Mouse (Mus musculus) liver, embryonic 14.5 days (tissue): ENCODE results near the gene Ralgps2. TPM values are rescaled to one million over a fixed set of nuclear protein-coding genes. Genes with fewer than 3 reads are reported as not detected.
A peak's percentile ranks its signal among the peaks of the same experiment; 100 is the strongest.

Experiments used
- ATAC-seq: fragments of 200-750 bp; cut with Nextera tagmentation; 2 replicates; pipeline ENCODE4 v1.8.0; 2017; ENCODE audit warnings: moderate number of reproducible peaks, mild to moderate bottlenecking, moderate library complexity; ENCODE audit not compliant: insufficient read depth
- DNase-seq, 3 experiments: peaks; one replicate each; pipeline ENCODE4 v3.0.0-alpha.2; 2012 to 2013; ENCODE audit warnings: low read depth in 3 of 3, low spot score in 3 of 3
- H3K27ac ChIP-seq: fragments of 300-500 bp; sonication (generic); 2 replicates; pipeline ENCODE4 v1.5.1; 2014; ENCODE audit warnings: moderate library complexity, mild to moderate bottlenecking, control low read depth, inconsistent platforms
- H3K27me3 ChIP-seq: fragments of 300-500 bp; sonication (generic); 2 replicates; pipeline ENCODE4 v1.6.1; 2014; ENCODE audit warnings: mild to moderate bottlenecking, low read length, moderate library complexity; ENCODE audit not compliant: control insufficient read depth, insufficient read depth
- H3K36me3 ChIP-seq: fragments of 300-500 bp; sonication (generic); replicated peaks from 2 replicates; pipeline ENCODE4 v1.6.1; 2014; ENCODE audit warnings: low read depth; ENCODE audit not compliant: control insufficient read depth, insufficient read depth
- H3K4me1 ChIP-seq, 2 experiments: fragments of 200-500 bp in 1 of 2; fragments of 300-500 bp in 1 of 2; sonication (generic) in 1 of 2; replicated peaks; 2 replicates each; pipeline ENCODE4 v1.6.1; 2012 to 2014; ENCODE audit warnings: antibody characterized with exemption in 1 of 2, inconsistent platforms in 1 of 2, low read length in 1 of 2; ENCODE audit not compliant: control insufficient read depth in 2 of 2, insufficient read depth in 2 of 2
- H3K4me2 ChIP-seq: fragments of 300-500 bp; sonication (generic); 2 replicates; pipeline ENCODE4 v1.6.1; 2014; ENCODE audit warnings: low read depth, mild to moderate bottlenecking, control low read depth, moderate library complexity
- H3K4me3 ChIP-seq, 2 experiments: fragments of 200-500 bp in 1 of 2; fragments of 300-500 bp in 1 of 2; sonication (generic) in 1 of 2; 2 replicates each; pipeline ENCODE4 v1.5.1; 2012 to 2014; ENCODE audit warnings: low read depth in 2 of 2, low read length in 2 of 2, mild to moderate bottlenecking in 2 of 2, control low read depth in 1 of 2, inconsistent platforms in 1 of 2, moderate library complexity in 1 of 2; ENCODE audit not compliant: insufficient read depth in 1 of 2
- H3K9ac ChIP-seq: fragments of 300-500 bp; sonication (generic); replicated peaks from 2 replicates; pipeline ENCODE4 v1.6.1; 2014; ENCODE audit warnings: mild to moderate bottlenecking, control low read depth, moderate library complexity
- H3K9me3 ChIP-seq: fragments of 300-500 bp; sonication (generic); 2 replicates; pipeline ENCODE4 v1.6.1; 2016; ENCODE audit warnings: low read length, mixed read lengths; ENCODE audit not compliant: control insufficient read depth
- CTCF ChIP-seq: IDR thresholded peaks from 2 replicates; pipeline ENCODE4 v1.5.1; 2016; ENCODE audit warnings: antibody characterized with exemption, low read depth, control low read depth
- EP300 ChIP-seq: IDR thresholded peaks from 2 replicates; pipeline ENCODE4 v1.6.1; 2016; ENCODE audit warnings: antibody characterized with exemption, low read depth
- WGBS: fragments of 180-500 bp; shearing (Covaris S2); extraction: QIAGEN DNeasy Blood & Tissue Kit; methylation state at CpG from one replicate; pipeline ENCODE4 v1.1.7; 2014; ENCODE audit not compliant: insufficient replicate concordance; 5-methylcytosine and 5-hydroxymethylcytosine counted together
- polyA plus RNA-seq, 2 experiments: library from polyadenylated mRNA; depleted of rRNA in 1 of 2; stranded (reverse) in 1 of 2; unstranded in 1 of 2; fragments of >200 nt; fragmentation: Nextera tagmentation in 1 of 2; extraction: Ambion mirVana in 1 of 2; gene quantifications; 2 replicates each; pipeline versions ENCODE4 v1.2.1 to v1.2.3; 2012 to 2014

Gene Ralgps2
- polyA plus RNA-seq, 2 experiments: 3.2 to 12.8 TPM

DNA sequence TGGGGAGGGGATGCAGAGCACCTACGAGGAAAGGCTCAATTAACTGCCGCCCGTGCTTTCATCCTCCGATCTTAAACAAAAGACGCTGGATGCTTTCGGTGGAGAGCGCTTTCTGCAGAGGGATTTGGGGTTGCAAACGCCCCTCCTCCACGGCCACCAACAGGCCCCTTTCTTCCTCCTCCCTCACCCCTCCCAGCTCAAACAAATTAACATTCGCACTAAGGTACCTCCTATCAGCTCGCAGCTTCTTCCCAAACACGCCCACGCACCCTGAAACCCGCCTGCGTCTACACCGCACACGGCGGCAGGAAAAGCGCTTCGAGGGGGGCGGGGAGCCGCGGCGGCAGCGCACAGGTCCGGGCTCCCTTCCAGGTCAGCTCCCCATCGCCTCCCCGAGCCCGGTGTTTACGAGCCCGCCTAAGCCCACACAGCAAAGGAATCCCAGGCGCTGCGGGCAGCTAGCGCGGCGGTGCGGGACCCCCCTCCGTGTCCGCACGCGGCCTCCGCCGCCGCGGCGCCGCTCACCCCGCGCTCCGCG lies 652 bp downstream of the Ralgps2 start:
- H3K9me3 ChIP-seq: no peaks in the 10 kb centered on the region
- peak; percentile 78 for ATAC-seq
- H3K4me1 ChIP-seq: peaks cover 13 to 16% of the 10 kb centered on the region in 2 experiments
- H3K27ac ChIP-seq: peak overlapping the region; percentile 36
- peak; percentile 64 to 68 (median 65) for DNase-seq
- no peaks in the 10 kb centered on the region; the same call in 1 of the 2 replicates for H3K27me3 ChIP-seq
- peak overlapping the region; percentile 83 to 91 for H3K4me3 ChIP-seq
- H3K36me3 ChIP-seq: no peaks in the 10 kb centered on the region
- no peak for TF ChIP-seq CTCF
- no peak for TF ChIP-seq EP300
- H3K9ac ChIP-seq: peak overlapping the region; percentile 77
- under 1% methylated on average over 51 of the region's 51 CpGs for WGBS
- H3K4me2 ChIP-seq: peak overlapping the region; percentile 98

DNA sequence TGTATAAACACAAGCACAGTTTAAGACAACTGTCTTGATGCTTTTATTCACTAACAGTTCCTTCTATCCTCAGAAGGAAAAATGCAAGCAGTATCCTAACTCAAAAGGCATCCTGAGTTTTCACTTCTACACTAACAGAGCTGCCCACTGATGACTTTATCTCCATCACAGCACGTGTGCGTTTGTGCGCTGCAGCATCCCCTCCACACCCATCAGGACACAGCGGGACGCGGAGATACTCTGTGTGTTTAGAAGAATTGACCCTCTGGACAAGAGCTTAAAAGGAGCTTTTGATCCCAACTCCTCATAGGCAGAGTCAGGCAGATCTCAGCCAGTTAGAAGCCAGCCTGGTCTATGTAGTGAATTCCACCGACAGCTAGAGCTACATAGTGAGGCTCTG lies 2.0 kb downstream of the Ralgps2 start:
- Histone ChIP-seq H3K4me2 (peak overlapping the region; percentile 98), H3K4me1 (peaks cover 15 to 16% of the 10 kb centered on the region in 2 experiments)
- no peak for ATAC-seq

DNA sequence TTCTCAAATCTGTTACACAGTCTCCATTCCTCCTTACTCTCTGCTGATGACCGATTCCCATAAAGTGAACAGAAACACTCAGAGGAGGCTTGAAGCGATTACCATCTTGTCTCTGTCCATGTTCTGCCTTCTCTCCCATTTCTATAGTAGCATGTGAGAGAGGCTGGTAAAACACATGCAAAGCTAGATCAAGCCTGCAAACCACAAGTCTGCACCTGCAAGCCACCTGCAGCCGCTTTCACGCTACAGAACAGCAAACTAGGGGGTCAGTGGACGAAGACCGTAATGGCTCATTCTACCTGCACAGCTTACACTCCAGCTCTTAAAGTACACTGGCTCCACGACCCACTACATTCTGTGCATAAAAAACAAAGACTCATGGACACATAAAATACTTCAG lies 5.7 kb downstream of the Ralgps2 start:
- Histone ChIP-seq H3K9me3 (no peaks in the 10 kb centered on the region), H3K4me1 (peaks cover 17% of the 10 kb centered on the region in 2 experiments), H3K27me3 (no peaks in the 10 kb centered on the region), H3K4me2 (no peak overlapping the region), H3K36me3 (no peaks in the 10 kb centered on the region), H3K4me3 (no peak overlapping the region), H3K27ac (no peak overlapping the region), H3K9ac (no peak overlapping the region)
- TF ChIP-seq EP300: no peak
- DNase-seq (no peak), ATAC-seq (no peak)
- WGBS: 79% methylated on average over 7 of the region's 7 CpGs

More for the DNA sequence above, 2.0 kb downstream of the Ralgps2 start:
- DNase-seq: no peak
- H3K36me3 ChIP-seq: no peaks in the 10 kb centered on the region
- TF ChIP-seq EP300 (no peak), CTCF (no peak)
- WGBS: 29% methylated on average over 7 of the region's 7 CpGs
- H3K4me3 ChIP-seq: no peak overlapping the region
- H3K9me3 ChIP-seq: no peaks in the 10 kb centered on the region
- no peaks in the 10 kb centered on the region; the same call in 1 of the 2 replicates for H3K27me3 ChIP-seq
- H3K9ac ChIP-seq: no peak overlapping the region
- H3K27ac ChIP-seq: no peak overlapping the region

DNA sequence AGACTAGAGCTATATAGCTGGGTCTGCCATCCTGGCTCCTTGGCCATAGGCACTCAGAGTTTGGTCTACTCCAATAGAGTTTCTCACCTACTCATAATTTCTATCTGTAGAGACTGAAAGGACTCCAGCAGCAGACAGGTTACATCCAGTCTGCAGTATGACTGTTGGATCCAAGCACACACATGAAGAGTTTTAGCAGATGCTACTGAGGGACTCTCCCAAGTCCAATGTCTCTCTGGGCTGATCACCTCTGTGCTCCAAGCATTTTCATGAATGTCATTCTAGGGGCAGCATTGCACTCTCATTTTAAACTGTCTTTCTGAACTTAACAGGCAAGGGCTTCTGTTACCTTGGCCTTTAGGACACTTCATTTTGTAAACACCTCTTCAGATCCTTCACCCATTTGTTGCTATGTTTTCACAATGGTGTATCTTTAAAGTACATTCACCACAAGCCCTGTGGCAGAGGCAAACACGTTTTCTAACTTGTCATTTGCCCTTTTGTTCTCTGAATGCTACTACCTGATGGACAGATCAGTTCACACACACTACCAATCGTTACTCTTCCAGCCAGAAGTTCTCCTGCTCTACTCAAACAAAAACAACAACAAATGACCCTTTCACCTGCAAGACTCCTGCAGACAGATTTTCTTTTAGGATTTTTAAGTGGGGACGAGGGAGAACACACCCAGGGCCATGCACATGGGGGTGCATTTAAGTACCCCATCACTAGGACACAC lies 7.2 kb downstream of the Ralgps2 start:
- no peaks in the 10 kb centered on the region for H3K36me3 ChIP-seq
- no peak overlapping the region for H3K27ac ChIP-seq
- H3K27me3 ChIP-seq: no peaks in the 10 kb centered on the region
- no peak overlapping the region for H3K4me2 ChIP-seq
- no peak for TF ChIP-seq EP300
- no peaks in the 10 kb centered on the region for H3K9me3 ChIP-seq
- no peak for ATAC-seq
- H3K9ac ChIP-seq: no peak overlapping the region
- no peak for DNase-seq
- no peak overlapping the region for H3K4me3 ChIP-seq
- peaks cover 13 to 21% of the 10 kb centered on the region in 2 experiments for H3K4me1 ChIP-seq
- 35% methylated on average over 3 of the region's 3 CpGs for WGBS

DNA sequence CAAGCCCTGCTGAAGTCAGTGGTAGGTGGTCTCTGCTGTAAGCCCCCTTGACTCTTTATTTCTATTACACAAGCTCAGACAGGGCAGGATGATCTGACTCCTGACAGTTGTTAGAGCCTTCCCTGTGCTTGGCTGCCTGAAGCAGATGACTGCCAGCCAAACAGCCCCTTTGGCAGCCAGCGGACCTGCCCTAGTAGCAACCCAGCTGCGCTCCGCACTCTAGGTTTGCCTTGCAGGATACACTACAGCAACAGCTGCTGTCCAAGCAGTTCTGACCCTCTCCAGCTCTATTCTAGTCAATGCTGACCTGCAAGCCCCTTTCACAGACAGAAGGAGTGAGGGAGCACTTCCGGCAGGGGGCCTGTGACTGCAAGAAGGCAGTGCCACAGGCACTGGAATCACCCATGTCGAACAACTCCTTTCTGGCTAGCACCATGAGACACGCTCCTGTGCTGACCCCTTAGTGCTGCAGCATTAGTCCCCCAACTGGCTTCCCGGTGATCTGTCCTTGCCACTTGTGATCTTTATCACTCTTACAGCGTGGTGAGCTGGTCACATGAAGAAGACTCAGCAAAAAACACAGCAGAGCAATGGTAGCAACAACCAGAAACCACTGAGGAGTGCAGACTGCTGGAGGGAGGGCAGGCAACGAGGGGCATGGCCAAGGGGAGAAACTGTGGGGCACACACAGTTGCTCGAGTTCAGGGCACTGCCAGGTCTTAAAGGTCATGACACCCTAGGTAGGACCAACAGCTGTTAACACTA lies 8.1 kb downstream of the Ralgps2 start:
- Histone ChIP-seq H3K4me1 (peaks cover 11 to 22% of the 10 kb centered on the region in 2 experiments), H3K27me3 (no peaks in the 10 kb centered on the region), H3K4me2 (no peak overlapping the region), H3K36me3 (no peaks in the 10 kb centered on the region), H3K4me3 (no peak overlapping the region), H3K9me3 (no peaks in the 10 kb centered on the region), H3K27ac (no peak overlapping the region), H3K9ac (no peak overlapping the region)
- WGBS: 42% methylated on average over 10 of the region's 10 CpGs
- ATAC-seq (peak; percentile 26; the same call in 1 of the 2 replicates), DNase-seq (no peak)
- no peak for TF ChIP-seq EP300
- TF ChIP-seq CTCF: no peak
